Mouse (Mus musculus): Measurements from ENCODE around the gene 1110008L16Rik. TPM values are rescaled to one million over a fixed set of nuclear protein-coding genes. Genes with fewer than 3 reads are reported as not detected.
"Not testable (repeated sequence)": the region's sequence is repeated elsewhere in the genome, so short reads cannot be mapped to it uniquely, and the experiment has no call there.

Gene 1110008L16Rik
- total RNA-seq (2021): 1 to 10 TPM; 9.0 to 9.8 TPM
- long read RNA-seq, experiment 1, transcript 1110008L16Rik-201 (7 exons, 3,122 nt): major isoform, 5 of 6 reads
- long read RNA-seq, experiment 1, partial matches to known transcripts: 1 of 6 reads
- long read RNA-seq, experiment 1, other reads (novel, unspliced or antisense): 0 of 6 reads
- long read RNA-seq, experiment 2, transcript 1110008L16Rik-201 (7 exons, 3,122 nt): major isoform, 11 of 12 reads
- long read RNA-seq, experiment 2, partial matches to known transcripts: 1 of 12 reads
- long read RNA-seq, experiment 2, other reads (novel, unspliced or antisense): 0 of 12 reads

- intact Hi-C loops (cut with DNase I): no loop called here
- DNase-seq: no peak
These were observed at the start of gene 1110008L16Rik for GRCm38 (mm10) chr12:55299336-55299735. TSS of gene 1110008L16Rik (plus strand) at chr12:55299577.

- DNase-seq; intact Hi-C loops (cut with DNase I): not testable (repeated sequence)
These were observed 37.4 kb upstream of the 1110008L16Rik start for GRCm38 (mm10) chr12:55261950-55262349.

- DNase-seq; intact Hi-C loops (cut with DNase I): not testable (repeated sequence)
These were observed 36.0 kb upstream of the 1110008L16Rik start for GRCm38 (mm10) chr12:55263385-55263784.

GRCm38 (mm10) chr12:55272243-55272642, 27.1 kb upstream of the 1110008L16Rik start:
- DNase-seq: no peak
- intact Hi-C loops (cut with DNase I): no loop called here

- DNase-seq; intact Hi-C loops (cut with DNase I): not testable (repeated sequence)
These were observed 21.8 kb upstream of the 1110008L16Rik start for GRCm38 (mm10) chr12:55277583-55277982.

- DNase-seq: no peak
- intact Hi-C loops (cut with DNase I): no loop called here
These were observed 1.3 kb upstream of the 1110008L16Rik start for GRCm38 (mm10) chr12:55298112-55298511.

GRCm38 (mm10) chr12:55300820-55301351, 1.5 kb downstream of the 1110008L16Rik start:
- DNase-seq: no peak
- intact Hi-C loops (cut with DNase I): no loop called here

- no peak for DNase-seq
- intact Hi-C loops (cut with DNase I): no loop called here
These were observed 2.3 kb downstream of the 1110008L16Rik start for GRCm38 (mm10) chr12:55301472-55302300.

- peak; percentile 84 to 87 for DNase-seq
- intact Hi-C loops (cut with DNase I): no loop called here
These were observed 3.4 kb downstream of the 1110008L16Rik start, which contains the start of gene Ppp2r3c for GRCm38 (mm10) chr12:55302485-55303441. TSS of gene Ppp2r3c (minus strand) at chr12:55302998.

- DNase-seq: no peak
- intact Hi-C loops (cut with DNase I): no loop called here
These were observed 7.0 kb downstream of the 1110008L16Rik start for GRCm38 (mm10) chr12:55306371-55306770.

GRCm38 (mm10) chr12:55307566-55307965, 8.2 kb downstream of the 1110008L16Rik start:
- no peak for DNase-seq
- intact Hi-C loops (cut with DNase I): no loop called here

- intact Hi-C loops (cut with DNase I): no loop called here
- DNase-seq: no peak
These were observed 9.4 kb downstream of the 1110008L16Rik start for GRCm38 (mm10) chr12:55308731-55309130.

- no peak for DNase-seq
- intact Hi-C loops (cut with DNase I): no loop called here
These were observed 10.1 kb downstream of the 1110008L16Rik start for GRCm38 (mm10) chr12:55309501-55309900.

GRCm38 (mm10) chr12:55311841-55312240, 12.5 kb downstream of the 1110008L16Rik start:
- DNase-seq: no peak
- intact Hi-C loops (cut with DNase I): loop anchor here (10.0 kb wide), 1 partner anchor 513 kb away; the partner anchor contains the start of gene Ralgapa1

- intact Hi-C loops (cut with DNase I): loop anchor here (2.0 to 10.0 kb wide), 3 partner anchors 41 to 511 kb away; partner anchors contain the start of gene Ralgapa1
- DNase-seq: no peak
These were observed 14.5 kb downstream of the 1110008L16Rik start for GRCm38 (mm10) chr12:55313901-55314300.

GRCm38 (mm10) chr12:55315192-55315591, 15.8 kb downstream of the 1110008L16Rik start:
- peak in 1 of 2 experiments; percentile 60 for DNase-seq
- intact Hi-C loops (cut with DNase I): loop anchor here (1.0 to 10.0 kb wide), 5 partner anchors 40 to 510 kb away; partner anchors contain the start of gene Ralgapa1

GRCm38 (mm10) chr12:55321642-55322291, 22.4 kb downstream of the 1110008L16Rik start:
- intact Hi-C loops (cut with DNase I): no loop called here
- DNase-seq: no peak

GRCm38 (mm10) chr12:55325702-55326101, 26.3 kb downstream of the 1110008L16Rik start:
- intact Hi-C loops (cut with DNase I): no loop called here
- DNase-seq: no peak

GRCm38 (mm10) chr12:55328784-55329183, 29.4 kb downstream of the 1110008L16Rik start:
- no peak for DNase-seq
- intact Hi-C loops (cut with DNase I): no loop called here
